Mouse (Mus musculus): ENCODE measurements around the gene Csnk2b.
"Not testable (repeated sequence)": the region's sequence is repeated elsewhere in the genome, so short reads cannot be mapped to it uniquely, and the experiment has no call there.

The Csnk2b gene

DNA sequence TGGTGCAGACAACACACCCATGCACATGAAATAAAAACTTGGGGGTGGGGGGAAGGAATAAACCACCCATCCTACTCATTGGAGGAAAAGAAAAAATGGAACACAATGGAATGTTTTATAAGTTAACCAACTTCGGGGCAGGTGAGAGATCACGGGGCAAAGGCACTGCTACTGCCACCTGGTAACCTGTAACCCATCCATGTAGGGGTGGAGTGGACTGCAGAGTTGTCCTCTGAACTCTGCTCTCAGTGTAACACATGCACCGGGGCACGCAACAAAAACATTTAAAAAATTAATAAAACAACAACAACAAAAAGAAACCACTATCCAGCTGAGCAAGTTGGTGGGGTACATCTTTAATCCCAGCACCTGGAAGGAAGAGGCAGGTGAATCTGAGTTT lies 30.3 kb upstream of the Csnk2b start:
- DNase-seq (ENCODE audit: low spot score), result no peak

DNA sequence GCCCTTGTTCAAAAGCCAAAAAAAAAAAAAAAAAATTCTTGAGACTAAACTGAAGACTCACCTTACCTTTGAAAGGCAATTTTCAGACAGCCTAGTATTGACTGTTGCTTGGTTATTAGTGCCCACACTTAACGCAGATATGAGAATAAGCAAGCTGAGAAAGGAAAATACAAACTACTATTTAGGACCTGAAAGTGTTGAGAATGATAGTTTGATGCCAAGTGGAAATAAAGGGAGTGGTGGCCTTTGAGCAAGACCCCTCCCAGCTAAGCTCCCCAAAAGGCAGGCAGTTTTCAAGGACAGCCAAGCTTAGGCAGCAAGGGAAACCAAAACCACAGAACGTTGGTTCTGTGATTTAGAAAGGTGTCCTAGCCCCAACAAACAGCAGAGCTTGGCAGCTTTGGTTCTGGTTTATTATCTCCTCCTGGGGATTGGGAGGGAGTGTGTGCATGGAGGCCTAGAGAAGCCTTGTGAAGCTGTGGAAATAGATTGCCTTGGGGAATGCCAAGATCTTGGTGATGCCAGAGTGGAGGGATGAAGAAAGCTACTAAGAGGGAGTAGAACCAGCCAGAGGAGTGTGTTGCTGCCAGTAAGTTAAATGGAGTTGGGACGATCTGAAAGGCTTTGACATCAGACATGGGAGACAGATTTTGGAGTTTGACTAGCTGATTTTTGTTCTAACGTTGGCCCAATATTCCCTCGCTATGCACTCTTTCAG lies 26.2 kb upstream of the Csnk2b start:
- no peak for DNase-seq (ENCODE audit: low spot score)

DNA sequence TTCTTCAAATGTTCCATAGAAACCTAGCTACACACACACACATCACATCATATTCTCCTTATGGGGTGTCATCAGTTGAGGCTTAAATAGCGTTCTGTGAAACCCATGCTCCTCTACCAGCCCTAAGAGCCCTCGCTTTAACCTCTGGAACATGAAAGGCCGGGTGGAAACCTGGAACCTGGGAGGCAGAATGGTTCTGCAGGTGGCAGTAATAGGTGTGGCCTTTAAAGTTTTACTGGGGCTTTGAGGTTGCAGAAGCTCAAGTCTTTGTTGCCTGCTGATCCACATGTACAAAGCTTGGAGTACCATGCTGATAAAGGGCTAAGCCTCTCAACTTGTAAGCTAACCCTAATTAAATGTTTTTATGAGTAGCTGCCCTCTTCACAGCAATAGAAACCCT lies 25.5 kb upstream of the Csnk2b start:
- no peak for DNase-seq (ENCODE audit: low spot score)

GRCm38 (mm10) chr17:35146139-35146538 lies 24.3 kb upstream of the Csnk2b start:
- no peak for DNase-seq (ENCODE audit: low spot score)

DNA sequence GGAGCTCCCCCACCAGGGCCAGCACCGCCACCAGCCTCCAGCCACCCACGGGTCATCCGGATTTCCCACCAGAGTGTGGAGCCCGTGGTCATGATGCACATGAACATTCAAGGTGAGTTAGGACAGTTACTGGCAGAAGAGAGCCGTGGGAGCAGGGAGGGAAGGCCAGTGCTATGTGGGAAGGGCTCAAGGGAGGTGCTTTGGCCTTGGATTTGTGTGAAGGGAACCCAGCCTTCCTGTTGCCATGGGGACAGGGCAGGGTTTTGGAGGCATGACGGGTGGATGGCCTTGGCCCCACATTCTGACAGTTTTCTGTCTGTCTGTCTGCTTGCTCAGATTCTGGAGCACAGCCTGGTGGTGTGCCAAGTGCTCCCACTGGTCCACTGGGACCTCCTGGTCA lies 20.1 kb upstream of the Csnk2b start:
- DNase-seq (ENCODE audit: low spot score), result no peak

DNA sequence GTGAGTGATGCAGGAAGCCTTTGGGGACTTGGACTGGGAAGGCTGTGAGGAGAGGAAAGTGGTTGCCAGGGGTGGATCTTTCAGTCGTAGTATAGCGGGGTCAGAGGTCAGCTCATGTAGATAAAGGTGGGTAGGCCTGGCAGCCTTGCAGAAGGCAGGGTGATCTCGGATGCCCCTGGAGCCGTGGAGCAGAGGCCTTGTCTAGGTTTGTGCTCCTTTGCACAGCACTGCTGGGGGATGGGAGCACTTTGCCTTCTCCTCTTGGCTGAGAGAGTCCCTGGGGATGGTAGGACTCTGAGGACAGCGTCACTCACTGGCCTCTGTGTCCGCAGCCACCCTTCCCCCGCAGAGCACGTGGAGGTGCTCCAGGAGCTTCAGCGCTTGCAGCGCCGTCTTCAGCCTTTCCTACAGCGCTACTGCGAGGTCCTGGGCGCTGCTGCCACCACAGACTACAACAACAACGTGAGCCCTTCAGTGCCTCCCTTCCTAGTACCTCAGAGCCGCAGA lies 18.7 kb upstream of the Csnk2b start:
- DNase-seq (ENCODE audit: low spot score), result no peak

DNA sequence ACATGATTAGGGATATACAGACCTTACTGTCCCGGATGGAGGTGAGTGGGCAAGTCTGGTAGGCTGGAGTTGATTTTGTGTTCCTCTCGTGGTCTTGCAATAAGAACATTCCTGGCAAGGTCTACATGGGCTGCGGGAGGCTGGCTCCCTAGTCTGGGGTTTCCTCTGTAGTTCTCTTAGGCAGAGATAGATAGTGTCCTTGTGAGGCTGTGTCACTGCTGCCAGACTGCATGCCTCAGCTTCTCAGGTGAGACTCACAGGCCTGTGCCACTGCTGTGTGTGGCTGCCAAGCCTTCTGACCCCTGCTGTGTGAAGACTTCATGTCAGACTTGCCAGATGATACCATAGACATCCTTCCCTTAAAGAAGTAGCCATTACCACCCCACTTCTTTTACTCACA lies 17.4 kb upstream of the Csnk2b start:
- DNase-seq (ENCODE audit: low spot score), result no peak

DNA sequence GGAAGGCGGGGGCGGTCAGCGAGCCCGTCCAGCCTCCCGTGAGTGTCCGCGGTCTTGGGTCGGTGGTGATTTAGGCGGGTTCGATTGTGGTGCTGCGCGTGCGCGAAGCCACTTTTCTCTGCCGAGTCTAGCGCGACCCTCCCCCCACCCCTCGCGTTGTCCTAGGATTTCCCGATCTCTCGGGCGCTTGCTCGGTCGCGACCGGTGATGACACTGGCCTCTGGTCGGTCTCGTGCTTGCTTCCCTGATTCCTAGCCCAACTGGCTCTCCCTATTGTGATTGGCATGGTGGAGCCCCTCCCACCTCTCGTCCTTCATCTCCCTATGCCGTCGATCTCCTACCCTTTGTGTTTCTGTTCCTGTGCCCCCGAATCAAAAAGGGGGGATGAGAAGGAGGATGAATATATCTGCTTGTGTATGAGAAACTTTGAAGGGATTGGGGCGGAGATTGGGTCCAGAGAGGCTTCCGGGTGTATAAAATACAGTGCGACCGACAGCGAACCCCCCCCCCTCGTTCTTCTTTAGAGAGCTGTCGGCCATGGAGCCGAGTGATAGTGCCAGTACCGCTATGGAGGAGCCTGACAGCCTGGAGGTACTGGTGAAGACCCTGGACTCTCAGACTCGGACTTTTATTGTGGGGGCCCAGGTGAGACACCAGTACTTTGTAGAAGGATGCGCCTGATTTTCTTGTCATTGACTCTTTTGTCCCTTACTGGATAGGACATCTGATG lies 13.9 kb upstream of the Csnk2b start:
- DNase-seq (ENCODE audit: low spot score), result peak; percentile 65

GRCm38 (mm10) chr17:35134801-35135590 lies 13.1 kb upstream of the Csnk2b start, which contains the start of gene Bag6:
Gene Bag6, plus strand, starts transcription at chr17:35135178.
- DNase-seq (ENCODE audit: low spot score), result peak; percentile 91

GRCm38 (mm10) chr17:35133517-35133916 lies 11.7 kb upstream of the Csnk2b start:
- no peak for DNase-seq (ENCODE audit: low spot score)

- no peak for DNase-seq (ENCODE audit: low spot score)
Measured at GRCm38 (mm10) chr17:35132174-35132560, 10.3 kb upstream of the Csnk2b start.

DNA sequence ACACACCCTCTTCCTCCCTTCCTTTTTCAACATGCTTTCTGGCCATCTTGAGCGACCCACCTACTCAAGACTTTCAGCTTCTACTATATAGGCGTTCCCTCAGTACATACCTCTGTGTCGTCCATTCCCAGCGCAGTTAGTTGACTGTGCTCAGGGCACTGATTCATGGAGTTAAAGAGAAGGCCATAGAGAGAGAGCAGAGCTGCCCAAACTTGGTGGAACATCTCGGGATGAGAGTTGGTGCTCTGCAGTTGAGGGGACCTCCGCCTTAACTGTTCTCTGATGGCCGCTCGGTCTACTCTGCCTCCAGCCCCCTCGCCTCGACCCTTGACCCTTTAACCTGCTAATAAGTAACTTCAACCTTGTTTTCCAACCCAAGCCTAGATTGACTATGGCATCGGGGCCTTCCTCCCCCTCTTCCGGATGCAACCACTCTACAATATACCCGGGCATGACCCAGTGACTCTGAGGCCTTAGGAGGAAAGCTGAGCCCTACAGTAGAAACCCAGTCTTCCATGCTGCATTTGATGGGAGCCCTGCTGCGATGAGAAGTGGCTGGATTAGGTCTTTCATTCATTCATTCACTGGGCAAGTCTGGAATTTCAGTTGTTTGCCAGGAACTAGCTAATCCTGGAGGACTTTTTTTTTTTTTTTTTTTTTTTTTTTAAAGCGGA lies 9.8 kb upstream of the Csnk2b start, which contains the start of gene Apom:
Gene Apom, minus strand, starts transcription at position 551 of the 674 bp plus-strand sequence.
- no peak for DNase-seq (ENCODE audit: low spot score)

GRCm38 (mm10) chr17:35131038-35131437 lies 9.2 kb upstream of the Csnk2b start:
- DNase-seq (ENCODE audit: low spot score), result no peak

DNA sequence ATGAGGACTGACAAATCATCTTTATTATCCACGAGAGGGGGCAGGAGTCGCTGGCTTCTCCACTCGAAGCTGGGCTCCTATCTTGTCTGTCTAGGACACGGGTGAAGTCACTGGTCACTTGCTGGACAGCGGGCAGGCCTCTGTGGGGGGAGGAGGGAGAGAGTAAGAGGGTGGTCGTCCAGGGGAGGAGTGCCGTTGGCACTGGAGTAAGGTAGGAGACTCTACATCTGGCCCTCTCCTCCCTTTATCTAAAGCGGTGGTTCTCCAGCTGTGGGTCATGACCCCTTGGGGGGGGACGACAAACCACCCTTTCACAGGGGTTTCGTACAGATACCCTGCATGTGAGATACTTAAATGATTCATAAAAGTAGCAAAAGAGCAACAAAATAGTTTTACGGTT lies 7.1 kb upstream of the Csnk2b start:
- no peak for DNase-seq (ENCODE audit: low spot score)

DNA sequence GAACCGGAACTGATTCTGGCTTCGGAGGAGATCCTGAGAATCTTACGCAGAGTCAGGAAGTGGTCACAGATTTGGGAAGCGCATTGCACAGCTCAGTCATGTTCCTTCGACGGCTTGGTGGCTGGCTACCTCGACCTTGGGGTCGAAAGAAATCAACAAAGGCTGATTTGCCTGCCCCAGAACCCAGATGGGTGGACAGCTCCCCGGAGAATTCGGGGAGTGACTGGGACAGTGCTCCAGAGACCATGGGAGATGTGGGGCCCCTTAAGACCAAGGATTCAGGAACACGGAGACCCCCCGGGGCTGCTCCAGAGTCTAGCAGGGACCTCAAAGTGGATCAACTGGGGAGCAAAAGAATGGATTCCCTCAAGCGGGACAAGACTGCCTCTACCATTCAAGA lies 5.2 kb upstream of the Csnk2b start:
- DNase-seq (ENCODE audit: low spot score), result no peak

GRCm38 (mm10) chr17:35126206-35126611 lies 4.4 kb upstream of the Csnk2b start, which contains the start of gene D17H6S53E:
Gene D17H6S53E, plus strand, starts transcription at chr17:35126373.
- peak; percentile 65 for DNase-seq (ENCODE audit: low spot score)

- DNase-seq (ENCODE audit: low spot score), result no peak
Measured at GRCm38 (mm10) chr17:35125578-35125977, 3.7 kb upstream of the Csnk2b start.

- DNase-seq (ENCODE audit: low spot score), result no peak
Measured at GRCm38 (mm10) chr17:35125081-35125480, 3.2 kb upstream of the Csnk2b start.

DNA sequence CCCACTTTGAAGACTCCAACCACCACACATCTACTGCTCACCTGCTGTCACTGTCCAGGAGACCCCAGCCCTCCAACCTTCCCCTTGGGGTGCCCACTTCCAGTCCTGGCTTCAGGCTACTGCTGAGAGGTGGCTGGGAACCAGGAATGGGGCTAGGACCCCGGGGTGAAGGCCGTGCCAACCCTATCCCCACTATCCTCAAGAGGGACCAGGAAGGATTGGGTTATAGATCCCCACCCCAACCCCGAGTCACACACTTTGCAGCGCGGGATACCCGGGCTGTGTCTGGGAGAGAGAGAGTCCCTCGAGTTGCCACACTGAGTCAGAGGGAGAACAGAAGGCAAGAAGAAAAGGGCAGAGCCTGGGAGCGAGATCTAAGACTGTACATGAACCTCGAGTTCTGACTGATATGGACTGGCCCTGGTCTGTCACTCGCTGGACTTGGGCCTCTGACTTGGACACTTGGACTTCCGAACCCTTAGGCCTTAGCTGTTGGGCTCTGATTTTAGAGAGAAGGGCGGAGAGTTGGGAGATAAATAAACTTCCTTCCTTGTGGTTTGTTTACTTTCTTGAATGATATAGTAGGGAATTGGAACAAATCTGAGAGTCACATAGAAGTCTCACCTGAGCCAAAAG lies 2.5 kb upstream of the Csnk2b start:
- not testable (repeated sequence) for DNase-seq (ENCODE audit: low spot score)

DNA sequence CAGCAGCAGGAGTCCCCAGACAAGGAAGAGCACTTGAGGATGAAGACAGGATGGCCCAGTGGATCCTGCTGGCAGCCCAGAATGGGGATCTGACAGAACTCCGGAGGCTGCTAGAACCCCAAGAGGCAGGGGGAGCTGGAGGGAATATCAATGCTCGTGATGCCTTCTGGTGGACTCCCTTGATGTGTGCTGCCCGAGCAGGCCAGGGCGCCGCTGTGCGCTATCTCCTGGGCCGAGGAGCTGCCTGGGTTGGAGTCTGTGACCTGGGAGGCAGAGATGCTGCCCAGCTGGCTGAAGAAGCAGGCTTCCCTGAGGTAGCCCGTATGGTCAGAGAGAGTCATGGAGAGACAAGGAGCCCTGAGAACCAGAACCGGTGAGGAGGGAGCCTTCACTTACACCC lies 1.4 kb upstream of the Csnk2b start:
- not testable (repeated sequence) for DNase-seq (ENCODE audit: low spot score)

DNA sequence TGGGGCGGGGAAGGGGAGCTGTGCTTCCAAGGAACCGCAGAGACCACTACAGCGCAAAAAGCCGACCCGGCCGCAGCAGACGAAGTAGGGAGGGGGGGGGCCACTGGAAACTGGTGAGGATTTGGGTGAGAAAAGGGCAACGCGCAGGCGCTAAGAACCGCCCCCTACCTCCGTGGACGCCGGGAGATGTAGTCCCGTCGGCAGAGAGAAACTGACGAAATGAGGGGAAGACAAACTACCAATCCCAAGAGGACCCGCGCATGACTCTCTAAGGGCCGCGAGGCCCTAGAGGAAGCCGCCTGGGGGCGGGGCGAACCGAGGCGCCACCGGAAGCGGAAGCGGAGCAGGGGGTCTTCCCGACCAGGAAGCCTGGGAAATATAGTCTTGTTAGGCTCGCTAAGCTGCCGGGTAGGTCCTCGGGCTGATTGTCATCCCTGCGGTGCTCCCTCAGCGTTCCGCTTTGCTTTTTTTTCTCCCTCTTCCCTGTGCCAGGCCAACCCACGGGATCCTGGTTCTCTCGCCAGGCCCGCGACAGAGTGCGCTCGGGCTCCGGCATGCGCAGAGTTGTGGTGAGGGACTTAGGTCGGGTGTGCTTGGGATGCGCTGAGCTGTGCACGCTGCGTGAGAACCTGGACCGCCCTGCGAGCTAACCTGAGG lies 582 bp downstream of the Csnk2b start, which contains the start of gene Gpank1:
Gene Gpank1, plus strand, starts transcription at position 313 of the 657 bp plus-strand sequence.
- peak; percentile 95 for DNase-seq (ENCODE audit: low spot score)
